Mouse (Mus musculus) embryonic facial prominence, embryonic 15.5 days (tissue): ENCODE data around the gene Rasd1. TPM values are rescaled to one million over a fixed set of nuclear protein-coding genes. Genes with fewer than 3 reads are reported as not detected.

ENCODE experiments used
- ATAC-seq: fragments of 200-750 bp; cut with Nextera tagmentation; 2 replicates; pipeline ENCODE4 v1.8.0; 2017; ENCODE audit warnings: low read depth, moderate TSS enrichment; ENCODE audit not compliant: insufficient number of reproducible peaks, low FRiP score, low TSS enrichment
- H3K27ac ChIP-seq: fragments of 300-500 bp; sonication (generic); replicated peaks from 2 replicates; pipeline ENCODE4 v1.5.1; 2015; ENCODE audit warnings: mild to moderate bottlenecking, inconsistent platforms
- H3K27me3 ChIP-seq: fragments of 300-500 bp; sonication (generic); 2 replicates; pipeline ENCODE4 v1.6.1; 2015; ENCODE audit warnings: inconsistent platforms
- H3K36me3 ChIP-seq: fragments of 300-500 bp; sonication (generic); 2 replicates; pipeline ENCODE4 v1.6.1; 2015; ENCODE audit warnings: mild to moderate bottlenecking, inconsistent platforms
- H3K4me1 ChIP-seq: fragments of 300-500 bp; sonication (generic); 2 replicates; pipeline ENCODE4 v1.6.1; 2015; ENCODE audit warnings: inconsistent platforms
- H3K4me2 ChIP-seq: fragments of 300-500 bp; sonication (generic); replicated peaks from 2 replicates; pipeline ENCODE4 v1.6.1; 2015; ENCODE audit warnings: mild to moderate bottlenecking, inconsistent platforms
- H3K4me3 ChIP-seq: fragments of 300-500 bp; sonication (generic); replicated peaks from 2 replicates; pipeline ENCODE4 v1.5.1; 2015; ENCODE audit warnings: mild to moderate bottlenecking, inconsistent platforms
- H3K9ac ChIP-seq: fragments of 300-500 bp; sonication (generic); 2 replicates; pipeline ENCODE4 v1.6.1; 2015; ENCODE audit warnings: inconsistent platforms
- H3K9me3 ChIP-seq: fragments of 300-500 bp; sonication (generic); replicated peaks from 2 replicates; pipeline ENCODE4 v1.6.1; 2016; ENCODE audit warnings: inconsistent platforms
- WGBS: fragments of 180-500 bp; shearing (Covaris S2); methylation state at CpG from one replicate; pipeline ENCODE4 v1.1.7; 2015; 5-methylcytosine and 5-hydroxymethylcytosine counted together
- polyA plus RNA-seq: library from polyadenylated mRNA; unstranded; fragments of >200 nt; fragmentation: Nextera tagmentation; extraction: Ambion mirVana; gene quantifications from 2 replicates; pipeline ENCODE4 v1.2.1, GENCODE M21; 2015

Gene Rasd1
- polyA plus RNA-seq, 1 experiment from 2014 or later: 3.1 TPM

DNA sequence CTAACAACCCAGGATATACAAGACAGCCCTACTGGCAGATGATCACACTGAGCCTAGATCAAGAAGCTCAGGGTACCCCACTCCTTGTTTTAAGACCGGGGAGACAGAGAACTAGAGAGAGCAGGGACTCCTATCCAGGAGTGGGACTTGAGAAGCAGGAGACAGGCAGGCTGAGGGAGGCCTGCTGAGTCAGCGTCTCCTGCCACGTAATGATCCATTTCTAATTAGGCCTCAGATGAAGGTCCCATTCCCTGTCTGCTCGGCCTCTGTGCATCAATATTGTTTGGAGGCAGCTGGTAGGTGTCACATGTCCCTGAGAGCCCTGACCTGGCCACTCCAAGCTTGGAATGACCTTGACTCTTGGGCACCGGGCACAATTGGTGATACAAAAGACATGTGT, 8.6 kb upstream of the Rasd1 start:
- Histone ChIP-seq H3K4me1 (0 out of 2 replicates have a peak, but pooled peaks cover 3% of the 10 kb centered on the region), H3K4me3 (no peak overlapping the region), H3K27ac (no peak overlapping the region), H3K9ac (no peak overlapping the region), H3K36me3 (no peaks in the 10 kb centered on the region), H3K27me3 (0 out of 2 replicates have a peak, but pooled peaks cover 3% of the 10 kb centered on the region), H3K9me3 (no peaks in the 10 kb centered on the region), H3K4me2 (no peak overlapping the region)
- WGBS: 80% methylated on average over 5 of the region's 5 CpGs
- ATAC-seq: no peak

DNA sequence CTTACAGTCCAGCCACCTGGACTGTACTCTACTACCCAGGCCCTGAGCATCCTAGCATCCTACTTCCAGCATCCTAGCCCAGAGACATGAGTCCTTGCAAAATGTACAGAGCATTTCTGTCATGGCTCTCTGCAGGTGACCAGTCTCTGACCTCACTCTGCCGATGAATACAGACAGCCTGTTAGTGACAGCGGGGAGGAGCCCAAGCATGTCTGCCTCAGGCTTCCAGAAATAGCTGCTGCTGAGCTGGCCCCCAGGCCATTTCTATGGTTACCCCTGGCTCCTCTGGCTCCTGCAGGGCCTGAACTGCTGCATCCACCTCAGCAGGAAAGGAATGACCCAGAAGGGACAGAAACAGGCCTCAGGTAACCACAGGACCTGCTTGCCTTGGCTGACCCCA, 6.9 kb upstream of the Rasd1 start:
- Histone ChIP-seq H3K27me3 (0 out of 2 replicates have a peak, but pooled peaks cover 3% of the 10 kb centered on the region), H3K4me1 (0 out of 2 replicates have a peak, but pooled peaks cover 3% of the 10 kb centered on the region), H3K4me2 (no peak overlapping the region), H3K4me3 (no peak overlapping the region), H3K27ac (no peak overlapping the region), H3K9me3 (no peaks in the 10 kb centered on the region), H3K9ac (no peak overlapping the region), H3K36me3 (no peaks in the 10 kb centered on the region)
- ATAC-seq: no peak
- 54% methylated on average over 2 of the region's 2 CpGs for WGBS

DNA sequence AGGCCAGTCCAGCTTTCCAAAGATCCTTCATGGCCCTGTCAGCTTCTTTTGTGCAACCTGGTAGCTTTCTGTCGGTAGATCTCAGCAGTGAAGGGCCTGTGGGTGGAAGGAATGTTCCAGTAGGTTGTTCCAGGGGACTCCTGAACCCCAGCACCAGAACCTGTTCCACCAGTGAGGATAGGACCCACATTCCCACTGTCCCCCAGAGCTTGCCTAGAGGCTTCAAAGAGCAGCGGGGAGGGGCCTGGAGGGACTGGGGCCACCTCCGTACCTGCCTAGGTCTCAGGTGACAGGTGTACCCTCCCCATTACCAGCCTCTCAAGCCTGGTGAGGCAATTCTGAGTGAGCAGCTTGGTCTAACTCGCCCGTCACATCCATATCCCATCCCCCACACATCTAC, 6.0 kb upstream of the Rasd1 start:
- Histone ChIP-seq H3K4me3 (no peak overlapping the region), H3K9me3 (no peaks in the 10 kb centered on the region), H3K9ac (no peak overlapping the region), H3K27me3 (0 out of 2 replicates have a peak, but pooled peaks cover 3% of the 10 kb centered on the region), H3K36me3 (no peaks in the 10 kb centered on the region), H3K4me2 (no peak overlapping the region), H3K27ac (no peak overlapping the region), H3K4me1 (0 out of 2 replicates have a peak, but pooled peaks cover 3% of the 10 kb centered on the region)
- ATAC-seq: peak; percentile 9; the same call in 1 of the 2 replicates
- WGBS: 56% methylated on average over 5 of the region's 5 CpGs

DNA sequence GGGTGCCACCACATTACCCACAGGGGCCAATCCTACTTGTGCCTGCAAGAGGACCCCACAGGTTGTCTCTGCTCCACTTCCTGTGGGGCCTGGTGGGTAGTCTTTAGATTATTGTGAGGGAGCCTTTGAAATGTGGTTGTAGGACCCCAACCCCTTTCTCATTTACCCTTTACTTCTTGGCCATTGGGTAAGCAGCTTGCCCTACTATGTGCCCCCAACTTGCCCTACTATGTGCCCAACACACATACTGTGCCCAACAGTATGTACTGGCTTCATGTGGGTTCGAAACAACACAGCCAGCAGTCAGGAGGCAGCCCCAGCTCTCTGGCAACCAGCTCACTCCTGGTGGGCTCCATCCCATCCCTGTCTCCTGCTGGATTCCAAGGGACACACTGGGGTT, 3.0 kb upstream of the Rasd1 start:
- H3K9ac ChIP-seq: no peak overlapping the region
- no peak for ATAC-seq
- peaks cover 25% of the 10 kb centered on the region for H3K4me1 ChIP-seq
- peaks cover 25% of the 10 kb centered on the region for H3K27me3 ChIP-seq
- WGBS: 88% methylated on average over 1 of the region's 1 CpGs
- no peak overlapping the region for H3K4me3 ChIP-seq
- no peaks in the 10 kb centered on the region for H3K9me3 ChIP-seq
- H3K27ac ChIP-seq: no peak overlapping the region
- no peak overlapping the region for H3K4me2 ChIP-seq
- H3K36me3 ChIP-seq: peaks cover 2% of the 10 kb centered on the region

- no peaks in the 10 kb centered on the region for H3K9me3 ChIP-seq
- ATAC-seq: no peak
- H3K36me3 ChIP-seq: peaks cover 17% of the 10 kb centered on the region
- no peak overlapping the region for H3K9ac ChIP-seq
- H3K27me3 ChIP-seq: peaks cover 28% of the 10 kb centered on the region
- H3K27ac ChIP-seq: no peak overlapping the region
- no peak overlapping the region for H3K4me3 ChIP-seq
- H3K4me2 ChIP-seq: no peak overlapping the region
- H3K4me1 ChIP-seq: peaks cover 33% of the 10 kb centered on the region
- WGBS: 60% methylated on average over 4 of the region's 4 CpGs
These were observed 1.3 kb upstream of the Rasd1 start for GRCm38 (mm10) chr11:59966102-59966483.

DNA sequence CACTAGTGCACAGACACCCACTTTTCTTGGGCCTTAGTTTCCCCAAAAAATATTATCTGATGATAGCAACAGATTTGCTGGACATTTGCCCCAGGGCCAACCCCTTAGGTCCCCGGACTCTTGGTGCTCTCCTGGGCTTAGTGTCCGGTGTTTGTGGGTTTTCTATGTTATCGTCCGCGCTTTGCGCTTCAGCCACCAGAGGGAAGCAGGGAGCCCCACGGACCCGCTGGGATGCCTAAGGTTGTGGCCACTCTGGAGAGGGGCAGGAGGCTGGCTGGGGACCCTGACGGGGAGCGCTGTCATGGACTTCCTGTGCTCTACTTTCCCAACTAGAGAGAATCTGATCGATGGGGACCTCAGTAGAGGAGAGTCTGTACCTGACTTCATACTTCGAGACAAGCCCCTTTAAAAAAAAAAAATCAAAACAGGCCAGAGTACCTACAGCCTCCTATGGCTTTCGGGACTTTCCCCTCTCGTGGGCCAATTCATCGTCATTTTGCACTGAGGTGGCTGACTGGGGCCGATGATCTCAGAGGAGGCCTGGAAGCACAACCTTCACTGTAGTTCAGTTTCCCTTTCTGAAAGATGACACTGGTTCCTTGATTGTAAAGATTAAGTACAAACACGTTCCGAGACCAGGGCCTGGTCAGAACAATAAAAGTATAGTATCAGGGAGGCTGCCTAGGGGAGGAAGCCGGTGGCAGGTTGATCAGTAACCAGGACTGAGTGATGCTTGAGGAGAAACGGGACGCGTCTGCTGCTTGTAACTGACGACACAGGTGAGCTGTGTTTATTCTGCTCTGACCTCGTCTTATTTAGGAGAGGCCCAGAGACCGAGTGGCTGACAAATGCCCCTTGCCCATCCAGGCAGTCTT, 720 bp upstream of the Rasd1 start:
- no peaks in the 10 kb centered on the region for H3K9me3 ChIP-seq
- H3K36me3 ChIP-seq: peaks cover 17% of the 10 kb centered on the region
- peak overlapping the region; percentile 68; the same call in 1 of the 2 replicates for H3K27ac ChIP-seq
- 24% methylated on average over 25 of the region's 25 CpGs for WGBS
- H3K27me3 ChIP-seq: peaks cover 28% of the 10 kb centered on the region
- H3K4me1 ChIP-seq: peaks cover 37% of the 10 kb centered on the region
- peak overlapping the region; percentile 35 for H3K9ac ChIP-seq
- H3K4me3 ChIP-seq: peak overlapping the region; percentile 51
- H3K4me2 ChIP-seq: peak overlapping the region; percentile 97
- ATAC-seq: peak; percentile 77

DNA sequence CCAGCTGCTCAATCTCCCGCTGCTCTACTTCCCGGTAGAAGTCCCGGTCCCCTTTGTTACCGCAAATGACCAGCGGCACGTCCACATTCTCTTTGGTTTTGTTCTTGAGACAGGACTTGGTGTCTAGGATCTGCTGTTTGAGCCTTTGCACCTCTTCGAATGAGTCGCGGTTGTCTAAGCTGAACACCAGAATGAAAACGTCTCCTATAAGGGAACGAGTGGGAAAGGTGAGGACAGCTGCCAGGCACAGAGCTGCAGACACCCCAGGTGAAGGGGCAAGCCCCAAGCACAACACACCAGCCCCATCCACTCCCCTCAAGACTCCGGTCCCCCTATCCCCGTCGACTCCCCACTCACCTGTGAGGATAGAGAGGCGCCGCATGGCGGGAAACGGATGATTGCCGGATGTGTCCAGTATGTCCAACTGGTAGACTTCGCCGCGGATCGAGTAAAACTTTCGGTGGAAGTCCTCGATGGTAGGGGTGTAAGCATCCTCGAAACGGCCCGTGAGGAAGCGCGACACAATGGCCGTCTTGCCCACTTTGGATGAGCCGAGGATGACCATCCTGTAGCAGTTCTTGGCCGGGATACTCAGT, 483 bp downstream of the Rasd1 start:
- WGBS: 4% methylated on average over 33 of the region's 33 CpGs
- Histone ChIP-seq H3K4me1 (peaks cover 47% of the 10 kb centered on the region), H3K36me3 (peaks cover 17% of the 10 kb centered on the region), H3K9me3 (no peaks in the 10 kb centered on the region), H3K27ac (no peak overlapping the region), H3K27me3 (peaks cover 28% of the 10 kb centered on the region), H3K4me3 (peak overlapping the region; percentile 51), H3K9ac (peak overlapping the region; percentile 35), H3K4me2 (peak overlapping the region; percentile 97)
- no peak for ATAC-seq

GRCm38 (mm10) chr11:59963364-59964162, 1.2 kb downstream of the Rasd1 start:
- ATAC-seq: no peak
- peaks cover 26% of the 10 kb centered on the region for H3K27me3 ChIP-seq
- H3K4me3 ChIP-seq: peak overlapping the region; percentile 51
- H3K27ac ChIP-seq: no peak overlapping the region
- H3K9ac ChIP-seq: peak overlapping the region; percentile 35; the same call in 1 of the 2 replicates
- 10% methylated on average over 34 of the region's 34 CpGs for WGBS
- peaks cover 47% of the 10 kb centered on the region for H3K4me1 ChIP-seq
- peaks cover 17% of the 10 kb centered on the region for H3K36me3 ChIP-seq
- no peaks in the 10 kb centered on the region for H3K9me3 ChIP-seq
- peak overlapping the region; percentile 97 for H3K4me2 ChIP-seq

DNA sequence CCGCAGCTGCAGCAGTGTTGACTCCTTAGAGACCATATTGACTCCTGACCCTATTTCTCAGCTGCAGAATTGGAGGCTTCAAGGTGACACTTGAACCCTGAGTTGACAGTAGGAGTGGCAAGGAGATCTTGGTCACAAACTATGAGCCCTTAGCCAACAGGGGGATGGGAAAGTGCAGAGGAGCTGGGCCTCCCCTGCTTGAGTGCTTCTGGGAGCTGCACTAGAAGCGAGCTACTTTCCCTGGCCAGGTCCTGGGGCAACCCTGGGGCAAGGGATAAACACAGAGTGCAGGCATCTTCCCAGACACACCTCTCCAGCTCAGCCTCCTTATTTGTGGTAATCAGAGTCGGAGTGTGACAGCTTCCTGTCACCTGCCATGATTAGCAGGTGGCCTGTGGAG, 2.2 kb downstream of the Rasd1 start:
- no peak for ATAC-seq
- no peak overlapping the region for H3K4me2 ChIP-seq
- H3K4me3 ChIP-seq: no peak overlapping the region
- WGBS: 74% methylated on average over 3 of the region's 3 CpGs
- H3K9me3 ChIP-seq: no peaks in the 10 kb centered on the region
- no peak overlapping the region for H3K27ac ChIP-seq
- peaks cover 17% of the 10 kb centered on the region for H3K36me3 ChIP-seq
- H3K27me3 ChIP-seq: peaks cover 25% of the 10 kb centered on the region
- H3K4me1 ChIP-seq: peaks cover 47% of the 10 kb centered on the region
- H3K9ac ChIP-seq: no peak overlapping the region

GRCm38 (mm10) chr11:59961338-59961875, 3.3 kb downstream of the Rasd1 start:
- ATAC-seq: no peak
- H3K4me3 ChIP-seq: no peak overlapping the region

More at GRCm38 (mm10) chr11:59961338-59961875, 3.3 kb downstream of the Rasd1 start:
- Histone ChIP-seq H3K36me3 (peaks cover 21% of the 10 kb centered on the region), H3K4me1 (peaks cover 47% of the 10 kb centered on the region), H3K27ac (peak overlapping the region; percentile 2; the same call in 1 of the 2 replicates), H3K27me3 (peaks cover 25% of the 10 kb centered on the region), H3K9ac (no peak overlapping the region), H3K4me2 (no peak overlapping the region), H3K9me3 (no peaks in the 10 kb centered on the region)
- WGBS: 64% methylated on average over 9 of the region's 9 CpGs
